Mouse (Mus musculus): Measurements from ENCODE around the gene Adam21. TPM values are rescaled to one million over a fixed set of nuclear protein-coding genes. Genes with fewer than 3 reads are reported as not detected.

Adam21 gene
- total and polyA plus RNA-seq, 3 experiments = 0.06 to 0.08 TPM; not detected in 1

- Histone ChIP-seq H3K79me2 (ENCODE audit: control insufficient read depth, insufficient read depth, low read length, poor library complexity) (peaks cover 23% of the 10 kb centered on the region), H3K4me3 (ENCODE audit: control insufficient read depth in 1 of 2, insufficient read depth in 1 of 2, low read depth in 2 of 2, low read length in 2 of 2) (peak overlapping the region; percentile 82 to 83), H3K9ac (ENCODE audit: control insufficient read depth, low read depth, low read length, poor library complexity, severe bottlenecking) (peak overlapping the region; percentile 82), H3K9me3 (replicated peaks; ENCODE audit: insufficient read depth, low read length) (no peaks in the 10 kb centered on the region), H3K27ac (ENCODE audit: control insufficient read depth, low read depth, low read length) (no peak overlapping the region), H3K36me3 (ENCODE audit: control insufficient read depth in 1 of 2, insufficient read depth in 2 of 2, low read length in 2 of 2) (peaks cover 0 to 9% of the 10 kb centered on the region in 2 experiments; a peak in 2 of 4 replicates), H3K27me3 (ENCODE audit: control insufficient read depth in 1 of 2, insufficient read depth in 2 of 2, low read length in 2 of 2) (no peaks in the 10 kb centered on the region), H3K4me1 (ENCODE audit: control insufficient read depth in 1 of 2, insufficient read depth in 2 of 2, low read length in 2 of 2) (peaks cover 3 to 7% of the 10 kb centered on the region in 2 experiments; a peak in 3 of 4 replicates)
- 0 out of 2 replicates have a peak, but pooled peaks have one; percentile 30 for TF ChIP-seq MYC (IDR thresholded peaks at IDR 0.05; ENCODE audit: low read depth, low read length)
- no peak for TF ChIP-seq KAT2A (conservative IDR thresholded peaks at IDR 0.05; ENCODE audit: low read depth, low read length)
- no peak for TF ChIP-seq MEF2A (IDR thresholded peaks at IDR 0.05; ENCODE audit: extremely low read depth, insufficient replicate concordance, low read depth, low read length, poor library complexity, severe bottlenecking)
- no peak for DNase-seq (ENCODE audit: low read depth, low spot score)
Observed at GRCm38 (mm10) chr12:81533029-81533419, 35.2 kb downstream of the Adam21 start.

- Histone ChIP-seq H3K9me3 (replicated peaks; ENCODE audit: insufficient read depth, low read length) (no peaks in the 10 kb centered on the region), H3K27me3 (ENCODE audit: control insufficient read depth in 1 of 2, insufficient read depth in 2 of 2, low read length in 2 of 2) (no peaks in the 10 kb centered on the region), H3K4me1 (ENCODE audit: control insufficient read depth in 1 of 2, insufficient read depth in 2 of 2, low read length in 2 of 2) (peaks cover 3 to 10% of the 10 kb centered on the region in 2 experiments; a peak in 3 of 4 replicates), H3K79me2 (ENCODE audit: control insufficient read depth, insufficient read depth, low read length, poor library complexity) (peaks cover 23% of the 10 kb centered on the region), H3K4me3 (ENCODE audit: control insufficient read depth in 1 of 2, insufficient read depth in 1 of 2, low read depth in 2 of 2, low read length in 2 of 2) (peak within 1 kb of the TSS; percentile 82 to 83), H3K9ac (ENCODE audit: control insufficient read depth, low read depth, low read length, poor library complexity, severe bottlenecking) (peak within 1 kb of the TSS; percentile 82), H3K36me3 (ENCODE audit: control insufficient read depth in 1 of 2, insufficient read depth in 2 of 2, low read length in 2 of 2) (peaks cover 0 to 9% of the 10 kb centered on the region in 2 experiments; a peak in 2 of 4 replicates), H3K27ac (ENCODE audit: control insufficient read depth, low read depth, low read length) (peak within 1 kb of the TSS; percentile 34)
- DNase-seq (ENCODE audit: low read depth, low spot score) = peak; percentile 92
- TF ChIP-seq TCF12 (IDR thresholded peaks at IDR 0.05; ENCODE audit: low read depth, low read length) (peak; percentile 56; the same call in 1 of the 2 replicates), ELF1 (IDR thresholded peaks at IDR 0.05; ENCODE audit: low read depth, low read length) (peak; percentile 84), RCOR1 (IDR thresholded peaks at IDR 0.05; ENCODE audit: low read depth, low read length) (peak; percentile 37; the same call in 1 of the 2 replicates), MEF2A (IDR thresholded peaks at IDR 0.05; ENCODE audit: extremely low read depth, insufficient replicate concordance, low read depth, low read length, poor library complexity, severe bottlenecking) (no peak), POLR2AphosphoS2 (IDR thresholded peaks at IDR 0.05; ENCODE audit: low read length) (peak; percentile 66), SIN3A (IDR thresholded peaks at IDR 0.05; ENCODE audit: low read length) (peak; percentile 80), HCFC1 (IDR thresholded peaks at IDR 0.05; ENCODE audit: low read depth, low read length) (peak; percentile 96), MXI1 (IDR thresholded peaks at IDR 0.05; ENCODE audit: low read depth, low read length) (peak; percentile 66), TBP (IDR thresholded peaks at IDR 0.05; ENCODE audit: low read depth, low read length) (peak; percentile 80), ETS1 (IDR thresholded peaks at IDR 0.05; ENCODE audit: low read depth, low read length) (0 out of 2 replicates have a peak, but pooled peaks have one; percentile 12), NELFE (IDR thresholded peaks at IDR 0.05; ENCODE audit: low read depth, low read length) (peak; percentile 85), MAZ (IDR thresholded peaks at IDR 0.05; ENCODE audit: low read depth, low read length) (0 out of 2 replicates have a peak, but pooled peaks have one; percentile 10), ZMIZ1 (IDR thresholded peaks at IDR 0.05; ENCODE audit: low read depth, low read length) (0 out of 2 replicates have a peak, but pooled peaks have one; percentile 59), CTCF (IDR thresholded peaks at IDR 0.05 in 2 of 3, conservative IDR thresholded peaks at IDR 0.05 in 1 of 3; ENCODE audit: control insufficient read depth in 1 of 3, insufficient read depth in 1 of 3, low read depth in 2 of 3, low read length in 3 of 3, poor library complexity in 1 of 3, severe bottlenecking in 1 of 3) (no peak), USF1 (IDR thresholded peaks at IDR 0.05; ENCODE audit: low read depth, low read length) (no peak), MAX (IDR thresholded peaks at IDR 0.05; ENCODE audit: low read length) (peak; percentile 53; the same call in 1 of the 2 replicates), EP300 (IDR thresholded peaks at IDR 0.05; ENCODE audit: low read depth in 1 of 2, low read length in 2 of 2) (no peak), POLR2A (IDR thresholded peaks at IDR 0.05; ENCODE audit: control insufficient read depth in 1 of 2, insufficient read depth in 1 of 2, low read depth in 1 of 2, low read length in 2 of 2, poor library complexity in 1 of 2) (peak; percentile 62 to 93; a peak in 3 of 4 replicates), UBTF (IDR thresholded peaks at IDR 0.05; ENCODE audit: borderline replicate concordance, insufficient read depth, low read depth, low read length) (no peak), E2F4 (IDR thresholded peaks at IDR 0.05; ENCODE audit: borderline replicate concordance, low read depth, low read length) (no peak), KAT2A (conservative IDR thresholded peaks at IDR 0.05; ENCODE audit: low read depth, low read length) (peak; percentile 70; the same call in 1 of the 2 replicates), BHLHE40 (IDR thresholded peaks at IDR 0.05; ENCODE audit: borderline replicate concordance, low read depth, low read length) (no peak)
Observed at GRCm38 (mm10) chr12:81532316-81533028, 35.8 kb downstream of the Adam21 start, which contains the start of the genes Gm20498 and Synj2bp. Gene Gm20498 (minus strand): TSS chr12:81532905. Gene Synj2bp (minus strand): TSS chr12:81532911.

Data from MEL (cell line).